Mouse (Mus musculus) intestine, embryonic 16.5 days (tissue): ENCODE results near the gene Klf9. TPM values are rescaled to one million over a fixed set of nuclear protein-coding genes. Genes with fewer than 3 reads are reported as not detected.
"Not testable (repeated sequence)": the region's sequence is repeated elsewhere in the genome, so short reads cannot be mapped to it uniquely, and the experiment has no call there.

Source experiments
- ATAC-seq: fragments of 200-750 bp; cut with Nextera tagmentation; 2 replicates; pipeline ENCODE4 v1.8.0; 2017; ENCODE audit warnings: moderate TSS enrichment, moderate library complexity
- H3K27ac ChIP-seq: fragments of 300-500 bp; sonication (generic); 2 replicates; pipeline ENCODE4 v1.5.1; 2014; ENCODE audit warnings: mild to moderate bottlenecking, low read length
- H3K27me3 ChIP-seq: fragments of 300-500 bp; sonication (generic); replicated peaks from 2 replicates; pipeline ENCODE4 v1.6.1; 2014; ENCODE audit warnings: low read length, control low read depth, mixed read lengths; ENCODE audit not compliant: control insufficient read depth, insufficient read depth
- H3K36me3 ChIP-seq: fragments of 300-500 bp; sonication (generic); 2 replicates; pipeline ENCODE4 v1.6.1; 2014; ENCODE audit warnings: low read length, control low read depth; ENCODE audit not compliant: control insufficient read depth, insufficient read depth
- H3K4me1 ChIP-seq: fragments of 300-500 bp; sonication (generic); 2 replicates; pipeline ENCODE4 v1.6.1; 2014; ENCODE audit warnings: low read length, control low read depth, mixed read lengths; ENCODE audit not compliant: control insufficient read depth, insufficient read depth
- H3K4me2 ChIP-seq: fragments of 300-500 bp; sonication (generic); 2 replicates; pipeline ENCODE4 v1.6.1; 2014; ENCODE audit warnings: low read depth, low read length, control low read depth
- H3K4me3 ChIP-seq: fragments of 300-500 bp; sonication (generic); 2 replicates; pipeline ENCODE4 v1.5.1; 2014; ENCODE audit warnings: mild to moderate bottlenecking, low read length
- H3K9ac ChIP-seq: fragments of 300-500 bp; sonication (generic); 2 replicates; pipeline ENCODE4 v1.6.1; 2014; ENCODE audit warnings: low read depth, low read length
- H3K9me3 ChIP-seq: fragments of 300-500 bp; sonication (generic); 2 replicates; pipeline ENCODE4 v1.6.1; 2016; ENCODE audit warnings: low read length, control low read depth; ENCODE audit not compliant: control insufficient read depth
- WGBS: fragments of 180-500 bp; shearing (Covaris S2); extraction: QIAGEN DNeasy Blood & Tissue Kit; methylation state at CpG from one replicate; pipeline ENCODE4 v1.1.7; 2014; 5-methylcytosine and 5-hydroxymethylcytosine counted together
- polyA plus RNA-seq: library from polyadenylated mRNA; unstranded; fragments of >200 nt; fragmentation: Nextera tagmentation; extraction: Ambion mirVana; gene quantifications from 2 replicates; pipeline ENCODE4 v1.2.1, GENCODE M21; 2015

Gene Klf9
- polyA plus RNA-seq, 1 experiment from 2014 or later, result 3.3 TPM

DNA sequence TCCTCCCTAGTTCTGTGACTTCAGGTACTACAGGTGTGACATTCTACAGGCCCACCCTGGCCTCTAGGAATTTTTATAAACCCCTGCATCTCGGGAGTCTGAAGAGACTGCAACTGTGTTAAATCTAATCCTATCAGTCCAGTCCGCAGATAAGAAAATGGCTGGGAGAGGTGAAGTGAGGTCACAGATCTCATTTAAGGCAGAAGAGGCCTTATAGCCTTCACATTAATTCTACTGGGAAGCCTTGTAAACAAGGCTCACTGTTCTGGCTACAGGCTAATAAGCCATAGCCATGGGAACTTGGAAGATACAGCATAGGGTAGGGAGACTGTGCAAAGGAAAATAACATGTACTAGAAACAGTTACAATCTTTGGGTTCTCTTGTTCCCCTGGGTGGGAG lies 3.7 kb upstream of the Klf9 start:
- Histone ChIP-seq H3K9ac (no peak overlapping the region), H3K27me3 (no peaks in the 10 kb centered on the region), H3K9me3 (no peaks in the 10 kb centered on the region), H3K4me3 (no peak overlapping the region), H3K4me2 (no peak overlapping the region), H3K27ac (no peak overlapping the region; the same call in 1 of the 2 replicates), H3K4me1 (peaks cover 35% of the 10 kb centered on the region), H3K36me3 (no peaks in the 10 kb centered on the region)
- no peak for ATAC-seq
- WGBS, result 55% methylated on average over 2 of the region's 2 CpGs

DNA sequence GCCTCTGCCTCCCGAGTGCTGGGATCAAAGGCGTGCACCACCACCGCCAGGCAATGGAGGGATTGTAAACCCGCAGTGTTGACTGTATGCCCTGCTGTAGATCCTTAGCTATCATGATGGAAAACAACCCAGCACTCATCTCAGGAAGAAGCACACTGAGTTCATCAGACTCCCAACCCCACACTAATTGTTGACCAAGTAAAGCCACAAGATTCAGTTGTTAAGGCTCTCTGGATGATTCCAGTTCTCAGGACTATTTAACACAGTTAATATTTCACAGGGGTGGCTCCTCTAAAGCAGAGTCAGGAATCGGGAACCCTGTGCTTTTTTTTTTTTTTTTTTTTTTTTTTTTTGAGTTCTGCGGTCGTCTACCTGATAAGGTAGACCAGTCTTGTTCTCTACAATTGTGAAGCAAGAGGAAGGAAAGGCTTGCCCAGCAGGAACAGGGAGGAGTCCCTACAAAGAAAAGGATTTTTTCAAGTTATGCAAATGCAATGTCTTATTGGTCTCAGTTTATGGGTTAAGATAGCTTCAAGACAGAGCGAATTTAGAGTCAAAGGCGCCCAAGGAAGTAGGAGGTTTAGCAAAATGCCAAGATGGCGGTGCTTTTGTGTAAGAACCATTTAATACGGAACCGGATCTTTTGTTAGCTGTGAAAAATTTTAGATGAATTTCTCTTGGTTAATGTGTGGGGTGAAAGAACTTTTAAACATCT lies 1.1 kb upstream of the Klf9 start:
- no peak overlapping the region for H3K9ac ChIP-seq

DNA sequence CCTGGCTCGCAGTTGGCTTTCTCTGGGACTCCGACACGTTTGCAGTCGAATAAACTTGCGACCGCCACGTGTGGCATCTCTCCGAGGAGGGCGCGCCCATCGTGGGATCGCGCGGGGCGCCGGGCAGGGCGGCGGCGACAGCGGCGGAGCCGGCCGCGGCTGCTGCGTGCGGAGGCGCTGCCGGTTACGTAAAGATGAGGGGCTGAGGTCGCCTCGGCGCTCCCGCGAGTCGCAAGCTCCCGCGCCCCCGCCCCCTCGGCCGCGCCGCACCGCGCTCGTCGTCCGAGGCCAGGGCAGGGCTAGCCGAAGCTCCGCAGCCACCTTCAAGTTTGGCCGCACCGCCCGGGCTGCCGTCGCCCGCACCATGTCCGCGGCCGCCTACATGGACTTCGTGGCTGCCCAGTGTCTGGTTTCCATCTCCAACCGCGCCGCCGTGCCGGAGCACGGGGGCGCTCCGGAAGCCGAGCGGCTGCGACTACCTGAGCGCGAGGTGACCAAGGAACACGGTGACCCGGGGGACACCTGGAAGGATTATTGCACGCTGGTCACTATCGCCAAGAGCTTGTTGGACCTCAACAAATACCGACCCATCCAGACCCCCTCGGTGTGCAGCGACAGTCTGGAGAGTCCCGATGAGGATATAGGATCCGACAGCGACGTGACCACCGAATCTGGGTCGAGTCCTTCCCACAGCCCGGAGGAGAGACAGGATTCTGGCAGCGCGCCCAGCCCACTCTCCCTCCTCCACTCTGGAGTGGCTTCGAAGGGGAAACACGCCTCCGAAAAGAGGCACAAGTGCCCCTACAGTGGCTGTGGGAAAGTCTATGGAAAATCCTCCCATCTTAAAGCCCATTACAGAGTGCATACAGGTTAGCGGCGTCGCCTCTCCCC lies 610 bp downstream of the Klf9 start:
- peak overlapping the region; percentile 89 for H3K27ac ChIP-seq

More for the DNA sequence above, 1.1 kb upstream of the Klf9 start:
- Histone ChIP-seq H3K27ac (peak overlapping the region; percentile 89), H3K9me3 (no peaks in the 10 kb centered on the region), H3K36me3 (no peaks in the 10 kb centered on the region), H3K27me3 (no peaks in the 10 kb centered on the region), H3K4me2 (peak overlapping the region; percentile 95), H3K4me3 (peak overlapping the region; percentile 70), H3K4me1 (peaks cover 24% of the 10 kb centered on the region)
- WGBS, result 43% methylated on average over 12 of the region's 12 CpGs
- ATAC-seq, result 0 out of 2 replicates have a peak, but pooled peaks have one; percentile 0

DNA sequence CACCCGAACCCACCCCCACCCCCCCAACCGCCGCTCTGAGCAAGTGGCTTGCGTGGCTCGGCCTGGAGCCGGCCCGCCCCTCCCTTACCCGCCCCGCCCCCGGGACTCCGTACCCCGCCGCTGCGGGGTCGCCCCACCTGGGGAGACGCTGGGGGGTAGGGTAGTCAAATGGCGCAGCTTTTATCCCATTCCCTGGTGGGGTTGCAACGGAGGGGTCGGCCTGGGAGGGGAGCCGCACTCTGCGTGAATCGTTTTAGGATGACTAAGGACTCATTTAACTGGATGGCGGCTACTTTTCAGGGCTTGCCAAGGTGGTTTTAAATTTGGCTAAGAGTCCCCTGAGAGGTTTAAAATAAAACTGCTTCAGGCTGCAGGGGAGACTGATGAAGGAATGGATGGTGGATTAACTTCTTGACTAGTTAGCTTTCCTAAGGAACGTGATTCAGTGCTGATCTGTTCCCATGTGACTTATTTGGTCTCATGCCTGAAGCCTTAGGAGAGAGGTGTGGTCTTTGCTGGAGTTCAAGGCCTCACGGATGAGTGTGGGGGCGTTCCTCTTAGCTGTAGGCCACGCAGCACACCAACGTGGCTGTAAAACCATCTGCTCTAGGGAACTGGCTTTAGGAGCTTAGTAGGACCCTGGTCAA lies 1.5 kb downstream of the Klf9 start:
- 8% methylated on average over 28 of the region's 28 CpGs for WGBS
- H3K9me3 ChIP-seq, result no peaks in the 10 kb centered on the region
- H3K27ac ChIP-seq, result no peak overlapping the region
- peak overlapping the region; percentile 79 for H3K9ac ChIP-seq
- no peaks in the 10 kb centered on the region for H3K27me3 ChIP-seq
- no peak for ATAC-seq
- H3K4me1 ChIP-seq, result 0 out of 2 replicates have a peak, but pooled peaks cover 8% of the 10 kb centered on the region
- H3K36me3 ChIP-seq, result no peaks in the 10 kb centered on the region
- H3K4me2 ChIP-seq, result peak overlapping the region; percentile 95
- peak overlapping the region; percentile 70 for H3K4me3 ChIP-seq

More for the DNA sequence above, 610 bp downstream of the Klf9 start:
- H3K4me1 ChIP-seq, result peaks cover 11% of the 10 kb centered on the region; the same call in 1 of the 2 replicates
- peak overlapping the region; percentile 95 for H3K4me2 ChIP-seq
- under 1% methylated on average over 94 of the region's 94 CpGs for WGBS
- ATAC-seq, result peak; percentile 19
- H3K9me3 ChIP-seq, result no peaks in the 10 kb centered on the region
- H3K9ac ChIP-seq, result peak overlapping the region; percentile 79
- peak overlapping the region; percentile 70 for H3K4me3 ChIP-seq
- no peaks in the 10 kb centered on the region for H3K27me3 ChIP-seq
- no peaks in the 10 kb centered on the region for H3K36me3 ChIP-seq

DNA sequence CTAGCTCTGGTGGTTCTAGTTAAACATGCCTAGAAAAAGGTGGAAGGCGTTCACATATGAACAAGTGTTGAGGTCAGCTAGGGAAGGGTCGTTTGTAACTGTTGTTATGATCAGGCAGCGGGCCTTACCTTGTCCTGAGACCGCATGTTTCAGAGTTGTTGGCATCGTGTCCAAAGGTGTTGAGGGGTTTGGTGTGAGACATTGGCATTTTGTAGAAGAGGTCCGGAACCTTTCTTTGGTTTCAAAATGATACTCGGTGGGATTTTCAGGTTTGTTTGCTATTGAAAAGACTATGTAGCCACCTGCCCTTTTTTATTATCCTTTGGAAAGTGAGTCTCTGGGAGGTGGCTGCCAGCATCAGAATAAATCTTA lies 2.0 kb downstream of the Klf9 start:
- Histone ChIP-seq H3K27ac (no peak overlapping the region), H3K9me3 (no peaks in the 10 kb centered on the region), H3K4me2 (peak overlapping the region; percentile 95), H3K27me3 (no peaks in the 10 kb centered on the region), H3K4me3 (peak overlapping the region; percentile 70; the same call in 1 of the 2 replicates), H3K9ac (no peak overlapping the region), H3K36me3 (no peaks in the 10 kb centered on the region), H3K4me1 (0 out of 2 replicates have a peak, but pooled peaks cover 8% of the 10 kb centered on the region)
- 72% methylated on average over 7 of the region's 7 CpGs for WGBS
- ATAC-seq, result no peak

DNA sequence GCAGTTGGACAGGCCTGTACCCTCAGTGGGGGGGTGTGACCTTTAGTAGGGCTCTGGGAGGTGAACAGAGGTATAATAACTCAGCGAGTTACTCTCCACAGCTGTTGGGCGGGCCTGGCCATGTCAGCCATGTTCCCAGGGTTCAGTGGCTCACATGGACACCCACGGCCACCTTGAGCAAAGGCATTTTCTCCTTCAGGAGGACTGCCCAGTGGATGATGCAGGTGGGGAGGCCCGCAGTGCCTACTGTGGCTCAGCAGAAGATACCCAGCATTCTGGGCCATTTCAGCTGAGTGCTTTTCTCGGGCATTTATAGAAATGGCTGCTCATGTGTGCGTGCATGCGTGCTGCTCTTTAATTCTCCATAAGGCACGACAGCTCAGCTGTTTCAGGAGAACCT lies 2.5 kb downstream of the Klf9 start:
- no peaks in the 10 kb centered on the region for H3K27me3 ChIP-seq
- no peaks in the 10 kb centered on the region for H3K9me3 ChIP-seq
- no peaks in the 10 kb centered on the region for H3K36me3 ChIP-seq
- 0 out of 2 replicates have a peak, but pooled peaks cover 8% of the 10 kb centered on the region for H3K4me1 ChIP-seq
- H3K27ac ChIP-seq, result no peak overlapping the region
- H3K4me3 ChIP-seq, result no peak overlapping the region
- 86% methylated on average over 8 of the region's 8 CpGs for WGBS
- ATAC-seq, result no peak
- H3K4me2 ChIP-seq, result no peak overlapping the region
- no peak overlapping the region for H3K9ac ChIP-seq

DNA sequence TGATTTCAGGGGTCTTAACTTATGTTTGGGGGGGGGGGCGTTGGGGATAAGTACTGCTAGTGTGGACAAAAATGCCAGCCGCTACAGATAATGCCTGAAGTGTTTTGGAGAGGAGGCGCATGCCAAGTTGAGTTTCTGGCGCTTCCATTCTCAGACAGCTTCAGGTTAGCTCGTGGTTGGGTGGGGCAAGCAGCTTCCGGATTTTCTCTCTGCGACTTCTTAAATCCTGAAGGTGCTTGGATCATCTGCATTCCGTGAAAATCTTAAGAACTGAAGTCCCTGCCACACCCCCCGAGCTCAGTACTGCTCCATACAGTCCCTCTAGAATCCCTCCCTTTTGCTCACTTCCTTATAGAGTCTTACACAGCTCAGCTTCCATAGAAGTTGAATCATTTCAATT lies 3.0 kb downstream of the Klf9 start:
- WGBS, result 59% methylated on average over 9 of the region's 9 CpGs
- no peaks in the 10 kb centered on the region for H3K36me3 ChIP-seq
- H3K9ac ChIP-seq, result no peak overlapping the region
- no peaks in the 10 kb centered on the region for H3K27me3 ChIP-seq
- no peak overlapping the region for H3K27ac ChIP-seq
- H3K9me3 ChIP-seq, result no peaks in the 10 kb centered on the region
- no peak overlapping the region for H3K4me3 ChIP-seq
- H3K4me1 ChIP-seq, result 0 out of 2 replicates have a peak, but pooled peaks cover 8% of the 10 kb centered on the region
- no peak overlapping the region for H3K4me2 ChIP-seq
- ATAC-seq, result no peak

DNA sequence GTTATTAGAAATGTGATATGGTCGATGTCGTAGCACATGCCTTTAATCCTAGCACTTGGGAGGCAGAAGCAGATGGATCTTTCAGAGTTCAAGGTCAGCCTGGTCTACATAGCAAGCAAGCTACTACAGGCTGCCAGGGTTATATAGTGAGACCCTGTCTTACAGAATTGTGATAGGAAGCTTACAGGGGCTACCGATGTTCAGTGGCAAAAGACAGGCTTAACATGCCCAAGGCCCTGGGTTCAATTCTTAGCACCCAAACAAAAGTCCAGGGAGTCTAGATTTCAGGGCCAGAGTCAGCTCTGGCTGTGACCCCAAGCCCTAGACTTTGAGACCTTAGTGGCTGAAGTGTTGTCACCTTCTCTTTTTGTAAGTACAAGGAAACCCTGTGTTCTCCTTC lies 4.1 kb downstream of the Klf9 start:
- H3K4me2 ChIP-seq, result no peak overlapping the region
- 78% methylated on average over 3 of the region's 3 CpGs for WGBS
- no peak for ATAC-seq

DNA sequence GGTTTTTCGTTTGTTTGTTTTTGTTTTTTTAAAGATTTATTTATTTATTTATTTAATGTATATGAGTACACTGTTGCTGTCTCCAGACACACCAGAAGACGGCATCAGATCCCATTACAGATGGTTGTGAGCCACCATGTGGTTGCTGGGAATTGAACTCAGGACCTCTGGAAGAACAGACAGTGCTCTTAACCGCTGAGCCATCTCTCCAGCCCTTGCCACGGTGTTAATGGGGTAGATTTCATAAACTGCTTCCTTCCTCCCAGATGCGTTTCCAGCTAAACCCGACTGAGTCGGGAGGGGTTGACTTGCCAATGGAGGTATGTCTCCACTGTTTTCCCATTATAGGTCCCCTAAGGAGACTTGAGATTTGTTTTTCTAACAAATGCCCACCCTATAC lies 4.5 kb downstream of the Klf9 start:
- H3K4me3 ChIP-seq, H3K4me1 ChIP-seq, H3K27me3 ChIP-seq, H3K9me3 ChIP-seq, H3K27ac ChIP-seq, H3K36me3 ChIP-seq, H3K9ac ChIP-seq, ATAC-seq, H3K4me2 ChIP-seq: not testable (repeated sequence)
- 91% methylated on average over 7 of the region's 7 CpGs for WGBS

More for the DNA sequence above, 4.1 kb downstream of the Klf9 start:
- Histone ChIP-seq H3K9ac (no peak overlapping the region), H3K27ac (no peak overlapping the region), H3K27me3 (no peaks in the 10 kb centered on the region), H3K4me3 (no peak overlapping the region), H3K9me3 (no peaks in the 10 kb centered on the region), H3K4me1 (0 out of 2 replicates have a peak, but pooled peaks cover 8% of the 10 kb centered on the region), H3K36me3 (no peaks in the 10 kb centered on the region)
